Mouse (Mus musculus): ENCODE results near the gene Foxp1.

DNA sequence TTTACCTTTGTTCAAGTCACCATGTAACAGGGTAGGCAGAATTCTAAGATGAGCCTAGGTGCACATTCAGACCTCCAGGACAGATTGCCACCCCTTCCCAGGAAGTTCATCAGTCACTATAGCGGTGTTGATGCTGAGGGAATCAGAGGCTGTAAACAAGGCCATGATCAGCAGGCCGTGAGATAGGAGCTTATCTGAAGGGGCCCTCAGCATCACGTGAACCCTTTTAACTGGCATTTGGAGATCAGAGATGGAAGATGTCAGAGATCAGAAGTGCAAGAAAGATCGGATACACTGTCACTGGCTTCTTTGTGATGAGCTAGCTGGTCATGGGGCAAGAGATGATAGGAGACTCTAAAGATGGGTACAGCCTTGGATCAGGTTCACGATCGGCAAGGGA lies 414.8 kb downstream of the Foxp1 start:
- TF ChIP-seq CTCF (IDR thresholded peaks at IDR 0.05; ENCODE audit: control insufficient read depth, insufficient read depth, low read length) (no peak), POLR2A (IDR thresholded peaks at IDR 0.05; ENCODE audit: borderline replicate concordance, control insufficient read depth, low read depth, low read length) (no peak)

Measured in bone marrow, adult 2 months (tissue).